Mouse (Mus musculus) E14TG2a.4 (cell line): ENCODE results near the gene Fam155a.

ENCODE experiments used
- H3K27me3 ChIP-seq: 2 replicates; pipeline ENCODE4 v1.6.1; 2014; ENCODE audit warnings: low read length, control low read depth; ENCODE audit not compliant: insufficient read depth
- H3K36me3 ChIP-seq: 2 replicates; pipeline ENCODE4 v1.6.1; 2014; ENCODE audit warnings: low read length, control low read depth; ENCODE audit not compliant: insufficient read depth
- H3K4me1 ChIP-seq: replicated peaks from 2 replicates; pipeline ENCODE4 v1.6.1; 2014; ENCODE audit warnings: low read depth, low read length, control low read depth
- H3K4me3 ChIP-seq: replicated peaks from 2 replicates; pipeline ENCODE4 v1.5.1; 2014; ENCODE audit warnings: mild to moderate bottlenecking, low read length
- H3K9me3 ChIP-seq: 2 replicates; pipeline ENCODE4 v1.6.1; 2014; ENCODE audit warnings: low read length, control low read depth
- CTCF ChIP-seq: conservative IDR thresholded peaks from 2 replicates; pipeline ENCODE4 v1.5.1; 2014; ENCODE audit warnings: low read length
- NANOG ChIP-seq: IDR thresholded peaks from 2 replicates; pipeline ENCODE4 v1.6.1; 2014; ENCODE audit warnings: borderline replicate concordance, low read length, mixed read lengths
- POU5F1 ChIP-seq: IDR thresholded peaks from 2 replicates; pipeline ENCODE4 v1.6.1; 2014; ENCODE audit warnings: low read length, borderline replicate concordance

Fam155a gene

GRCm38 (mm10) chr8:9174865-9175565 lies 595.9 kb downstream of the Fam155a start:
- no peaks in the 10 kb centered on the region for H3K27me3 ChIP-seq
- no peaks in the 10 kb centered on the region for H3K4me1 ChIP-seq
- H3K9me3 ChIP-seq: no peaks in the 10 kb centered on the region
- H3K36me3 ChIP-seq: no peaks in the 10 kb centered on the region
- TF ChIP-seq NANOG (no peak), CTCF (peak; percentile 54), POU5F1 (no peak)
- no peak overlapping the region for H3K4me3 ChIP-seq

GRCm38 (mm10) chr8:9171848-9172247 lies 599.1 kb downstream of the Fam155a start:
- no peaks in the 10 kb centered on the region for H3K27me3 ChIP-seq
- no peaks in the 10 kb centered on the region for H3K4me1 ChIP-seq
- TF ChIP-seq CTCF: no peak
- no peak for TF ChIP-seq NANOG
- TF ChIP-seq POU5F1: no peak
- no peak overlapping the region for H3K4me3 ChIP-seq
- H3K36me3 ChIP-seq: no peaks in the 10 kb centered on the region
- H3K9me3 ChIP-seq: no peaks in the 10 kb centered on the region

- Histone ChIP-seq H3K4me3 (no peak overlapping the region), H3K36me3 (no peaks in the 10 kb centered on the region), H3K9me3 (no peaks in the 10 kb centered on the region), H3K27me3 (no peaks in the 10 kb centered on the region), H3K4me1 (no peaks in the 10 kb centered on the region)
- TF ChIP-seq NANOG: no peak
- no peak for TF ChIP-seq POU5F1
- no peak for TF ChIP-seq CTCF
Measured at GRCm38 (mm10) chr8:9167995-9168394, 603.0 kb downstream of the Fam155a start.

- Histone ChIP-seq H3K4me3 (no peak overlapping the region), H3K27me3 (peaks cover 10% of the 10 kb centered on the region), H3K36me3 (no peaks in the 10 kb centered on the region), H3K9me3 (no peaks in the 10 kb centered on the region), H3K4me1 (peaks cover 12% of the 10 kb centered on the region)
- no peak for TF ChIP-seq NANOG
- TF ChIP-seq CTCF: no peak
- TF ChIP-seq POU5F1: no peak
Measured at GRCm38 (mm10) chr8:9161606-9162005, 609.4 kb downstream of the Fam155a start.

- peaks cover 12% of the 10 kb centered on the region for H3K4me1 ChIP-seq
- no peaks in the 10 kb centered on the region for H3K36me3 ChIP-seq
- H3K4me3 ChIP-seq: no peak overlapping the region
- H3K9me3 ChIP-seq: no peaks in the 10 kb centered on the region
- H3K27me3 ChIP-seq: peaks cover 10% of the 10 kb centered on the region
- TF ChIP-seq NANOG (no peak), CTCF (no peak), POU5F1 (no peak)
Measured at GRCm38 (mm10) chr8:9159322-9159721, 611.6 kb downstream of the Fam155a start.

- Histone ChIP-seq H3K36me3 (no peaks in the 10 kb centered on the region), H3K4me1 (peaks cover 12% of the 10 kb centered on the region), H3K4me3 (no peak overlapping the region), H3K27me3 (peaks cover 10% of the 10 kb centered on the region), H3K9me3 (no peaks in the 10 kb centered on the region)
- no peak for TF ChIP-seq POU5F1
- TF ChIP-seq CTCF: no peak
- no peak for TF ChIP-seq NANOG
Measured at GRCm38 (mm10) chr8:9158652-9159051, 612.3 kb downstream of the Fam155a start.

- Histone ChIP-seq H3K27me3 (peaks cover 12% of the 10 kb centered on the region), H3K4me1 (peaks cover 16% of the 10 kb centered on the region), H3K36me3 (no peaks in the 10 kb centered on the region), H3K9me3 (no peaks in the 10 kb centered on the region), H3K4me3 (no peak overlapping the region)
- TF ChIP-seq POU5F1 (no peak), NANOG (no peak), CTCF (no peak)
Measured at GRCm38 (mm10) chr8:9157141-9157781, 613.7 kb downstream of the Fam155a start.
